Mouse (Mus musculus) ES-CJ7 (cell line): ENCODE results near the gene Mcm8.

Experiments used
- DNase-seq: peaks from one replicate; pipeline ENCODE4 v3.0.0; 2011; ENCODE audit warnings: low read depth, low spot score

The Mcm8 gene

GRCm38 (mm10) chr2:132815608-132816314 is at the start of gene Mcm8, which contains the start of gene Trmt6:
Mcm8 (plus strand) TSS chr2:132816141.
Trmt6 (minus strand) TSS chr2:132816055.
- peak; percentile 99 for DNase-seq

DNA sequence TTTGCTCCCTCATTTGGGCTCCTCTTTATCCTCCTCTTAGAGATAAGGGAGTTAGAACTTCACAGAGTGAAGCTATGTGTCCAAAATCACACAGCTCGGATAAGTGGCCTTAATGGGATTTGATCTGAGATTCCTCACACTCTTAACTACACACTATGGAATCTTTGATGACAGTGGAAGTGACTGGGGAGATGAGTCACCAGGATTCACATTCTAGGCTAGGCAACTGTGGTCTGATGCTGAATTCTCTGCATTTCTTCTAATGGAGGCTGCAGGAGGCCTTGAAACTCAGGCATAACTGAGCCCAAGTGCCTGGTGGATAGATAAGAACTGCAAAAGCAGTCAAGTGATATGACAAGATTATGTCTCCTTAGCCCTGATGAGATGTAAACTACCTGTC is 45.1 kb upstream of the Mcm8 start:
- DNase-seq, result no peak

- DNase-seq, result no peak
Observed at GRCm38 (mm10) chr2:132780978-132781377, 35.0 kb upstream of the Mcm8 start, which contains the start of gene Chgb. Chgb (plus strand) TSS chr2:132781278.

DNA sequence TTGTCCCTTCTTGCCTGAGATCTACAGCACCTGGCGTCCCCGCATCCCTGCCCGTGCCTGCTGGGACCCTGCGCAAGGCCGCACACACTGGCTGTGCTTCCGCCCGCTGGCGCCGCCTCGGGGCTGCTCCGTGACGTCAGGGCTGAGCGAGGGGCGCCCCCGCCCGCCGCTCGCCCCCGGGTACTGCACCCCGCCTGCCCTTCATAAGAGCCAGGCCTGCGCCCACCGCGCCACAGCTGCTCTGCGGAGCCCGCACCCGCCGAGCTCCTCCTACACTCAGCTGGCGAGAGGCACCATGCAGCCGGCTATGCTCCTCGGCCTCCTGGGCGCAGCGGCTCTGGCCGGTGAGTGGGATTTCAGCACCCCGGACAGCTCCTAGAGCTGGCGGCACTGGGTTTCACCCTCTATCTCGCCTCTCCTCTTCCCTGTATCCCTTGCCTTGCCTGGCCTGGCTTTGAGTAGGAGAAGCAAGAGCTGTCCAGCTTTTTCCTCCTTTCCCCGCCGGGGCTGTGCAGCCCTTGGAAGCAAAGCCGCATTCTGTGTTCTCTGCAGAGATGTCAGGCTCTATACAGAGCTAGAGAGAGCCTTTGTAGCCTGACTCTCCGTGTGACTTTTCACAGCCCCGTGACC is 34.4 kb upstream of the Mcm8 start:
- peak; percentile 95 for DNase-seq

- no peak for DNase-seq
Observed at GRCm38 (mm10) chr2:132784039-132784438, 31.9 kb upstream of the Mcm8 start.

GRCm38 (mm10) chr2:132793441-132794203 is 22.3 kb upstream of the Mcm8 start:
- DNase-seq, result no peak

- DNase-seq, result no peak
Observed at GRCm38 (mm10) chr2:132794204-132794586, 21.7 kb upstream of the Mcm8 start.

- peak; percentile 59 for DNase-seq
Observed at GRCm38 (mm10) chr2:132802976-132803375, 13.0 kb upstream of the Mcm8 start.

GRCm38 (mm10) chr2:132841071-132841470 is 25.1 kb downstream of the Mcm8 start:
- DNase-seq, result no peak

- DNase-seq, result peak; percentile 98
Observed at GRCm38 (mm10) chr2:132846407-132847358, 30.7 kb downstream of the Mcm8 start, which contains the start of gene Crls1. Crls1 (plus strand) TSS chr2:132846666.

- DNase-seq, result peak; percentile 18
Observed at GRCm38 (mm10) chr2:132847581-132847980, 31.6 kb downstream of the Mcm8 start.

DNA sequence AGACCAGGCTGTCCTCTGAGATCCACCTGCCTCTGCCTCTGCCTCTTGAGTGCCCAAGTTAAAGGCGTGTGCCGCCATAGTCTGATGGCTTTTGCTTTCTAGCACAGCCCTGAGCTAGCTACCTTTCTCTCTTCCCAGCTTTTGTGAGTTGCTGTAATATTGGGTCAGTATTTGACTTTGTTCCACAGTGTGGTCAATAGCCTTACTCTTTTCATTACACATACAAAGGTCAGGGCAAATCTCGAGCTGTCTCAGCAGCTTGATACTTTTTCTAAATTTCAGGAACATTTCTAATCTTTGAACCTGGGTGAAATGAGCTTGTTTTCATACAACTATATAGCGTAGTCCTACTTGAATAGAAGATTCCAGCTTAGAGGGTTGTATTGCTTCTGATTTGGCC is 32.4 kb downstream of the Mcm8 start:
- no peak for DNase-seq

DNA sequence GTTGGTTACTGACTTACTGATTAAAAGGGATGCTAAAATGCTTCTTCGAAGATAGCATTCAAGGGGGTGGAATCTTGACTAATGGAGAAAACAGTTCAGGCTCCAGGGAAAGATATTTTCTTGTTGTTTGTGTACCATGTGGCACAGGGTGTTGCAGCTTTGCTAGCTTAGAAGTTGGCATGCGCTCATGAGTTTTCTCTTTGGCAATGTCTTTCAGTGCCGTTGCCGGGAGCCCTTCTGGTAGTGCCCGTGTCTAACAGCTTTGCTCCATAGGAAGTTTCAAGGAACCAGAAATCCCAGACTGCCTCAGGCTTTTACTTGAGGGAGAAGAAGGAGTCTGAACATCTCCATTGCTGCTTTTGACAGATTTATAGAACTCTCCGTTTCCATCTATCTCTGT is 33.2 kb downstream of the Mcm8 start:
- no peak for DNase-seq

DNA sequence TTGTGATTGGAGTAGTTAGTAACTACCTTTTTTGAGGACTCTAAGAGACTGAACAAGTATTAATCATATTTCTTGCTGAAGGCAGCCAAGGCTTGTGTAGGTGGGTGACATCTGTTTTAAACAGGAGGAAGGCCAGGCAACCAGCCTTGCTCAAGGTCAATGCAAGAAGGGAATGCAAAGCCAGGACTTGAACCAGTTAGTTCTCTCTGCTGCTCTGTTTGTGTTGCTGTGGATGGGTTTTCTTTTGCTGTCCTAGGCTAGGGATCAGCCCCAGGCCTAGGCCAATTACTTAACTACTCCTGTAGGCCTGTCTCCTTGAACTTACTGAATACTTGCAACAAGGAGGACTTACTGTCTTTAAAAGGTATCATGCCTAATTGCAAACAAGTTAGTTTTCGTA is 37.1 kb downstream of the Mcm8 start:
- no peak for DNase-seq

- DNase-seq, result no peak
Observed at GRCm38 (mm10) chr2:132856333-132856732, 40.4 kb downstream of the Mcm8 start.

GRCm38 (mm10) chr2:132860435-132860834 is 44.5 kb downstream of the Mcm8 start:
- DNase-seq, result no peak

DNA sequence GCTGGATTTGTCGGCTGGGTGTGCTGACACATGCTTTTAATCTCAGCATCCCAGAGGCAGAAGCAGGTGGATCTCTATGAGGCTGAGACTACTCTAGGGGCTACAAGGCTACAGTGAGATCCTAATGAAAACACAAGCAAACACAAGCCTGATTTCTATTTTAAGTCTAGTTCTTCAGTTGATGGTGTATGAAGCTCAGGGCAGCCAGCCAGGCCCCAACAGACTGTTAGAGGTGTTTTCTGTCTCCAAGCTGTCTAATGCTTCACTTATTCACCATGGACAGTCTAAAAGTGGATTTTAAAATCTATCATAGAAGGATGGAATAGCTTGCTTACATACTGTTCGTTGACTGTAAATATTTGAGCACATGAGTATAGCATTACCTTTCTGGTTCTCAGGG is 45.5 kb downstream of the Mcm8 start:
- no peak for DNase-seq

GRCm38 (mm10) chr2:132863325-132863724 is 47.4 kb downstream of the Mcm8 start:
- no peak for DNase-seq

DNA sequence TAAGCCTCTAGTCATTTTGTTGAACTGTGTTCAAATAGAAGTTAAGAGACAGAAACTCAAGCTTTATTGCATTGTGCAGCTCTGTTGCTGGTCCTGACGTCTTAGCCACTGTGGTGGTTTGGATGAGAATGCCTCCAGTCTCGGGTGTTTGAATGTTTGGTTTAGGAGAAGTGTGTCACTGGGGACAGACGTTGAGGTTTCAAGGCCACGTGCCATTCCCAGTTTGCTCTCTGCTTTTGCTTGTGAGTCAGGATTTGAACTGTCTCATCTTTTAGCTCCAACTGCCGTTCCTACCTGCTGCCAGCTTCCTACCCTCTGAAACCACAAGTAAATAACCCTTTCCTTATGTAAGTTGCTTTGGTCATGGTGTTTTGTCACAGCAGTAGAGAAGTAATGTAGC is 51.6 kb downstream of the Mcm8 start:
- DNase-seq, result no peak

GRCm38 (mm10) chr2:132869682-132870081 is 53.7 kb downstream of the Mcm8 start:
- no peak for DNase-seq

- DNase-seq, result no peak
Observed at GRCm38 (mm10) chr2:132870286-132870685, 54.3 kb downstream of the Mcm8 start.
